Mouse (Mus musculus): Measurements from ENCODE around the gene Fam20b. TPM values are rescaled to one million over a fixed set of nuclear protein-coding genes. Genes with fewer than 3 reads are reported as not detected.
A peak's percentile ranks its signal among the peaks of the same experiment; 100 is the strongest.

Fam20b gene
- polyA plus RNA-seq, 1 experiment from 2014 or later = 30.5 TPM

GRCm38 (mm10) chr1:156748435-156749005 is 29.6 kb upstream of the Fam20b start:
- no peak overlapping the region for H3K4me2 ChIP-seq (ENCODE audit: low read length)
- 79% methylated on average over 16 of the region's 16 CpGs for WGBS
- ATAC-seq (replicated peaks; ENCODE audit: low FRiP score, low read depth) (no peak), DNase-seq (ENCODE audit: low spot score) (no peak)
- H3K9me3 ChIP-seq (replicated peaks; ENCODE audit: low read length) = no peaks in the 10 kb centered on the region
- no peak for TF ChIP-seq CTCF (IDR thresholded peaks at IDR 0.05; ENCODE audit: low read depth)
- H3K4me1 ChIP-seq (replicated peaks; ENCODE audit: insufficient read depth, low read length) = peaks cover 6% of the 10 kb centered on the region
- no peak overlapping the region for H3K27ac ChIP-seq
- no peaks in the 10 kb centered on the region for H3K36me3 ChIP-seq (ENCODE audit: insufficient read depth, low read length)
- H3K9ac ChIP-seq (ENCODE audit: low read depth, low read length) = no peak overlapping the region
- no peak overlapping the region for H3K4me3 ChIP-seq (replicated peaks; ENCODE audit: low read depth, low read length)
- H3K27me3 ChIP-seq (ENCODE audit: insufficient read depth, low read length) = no peaks in the 10 kb centered on the region

- WGBS = 79% methylated on average over 7 of the region's 7 CpGs
- no peak overlapping the region for H3K9ac ChIP-seq (ENCODE audit: low read depth, low read length)
- H3K4me1 ChIP-seq (replicated peaks; ENCODE audit: insufficient read depth, low read length) = no peaks in the 10 kb centered on the region
- H3K4me3 ChIP-seq (replicated peaks; ENCODE audit: low read depth, low read length) = no peak overlapping the region
- H3K27ac ChIP-seq = no peak overlapping the region
- DNase-seq (ENCODE audit: low spot score) (no peak), ATAC-seq (replicated peaks; ENCODE audit: low FRiP score, low read depth) (no peak)
- H3K27me3 ChIP-seq (ENCODE audit: insufficient read depth, low read length) = no peaks in the 10 kb centered on the region
- no peak for TF ChIP-seq CTCF (IDR thresholded peaks at IDR 0.05; ENCODE audit: low read depth)
- H3K4me2 ChIP-seq (ENCODE audit: low read length) = no peak overlapping the region
- no peaks in the 10 kb centered on the region for H3K36me3 ChIP-seq (ENCODE audit: insufficient read depth, low read length)
- H3K9me3 ChIP-seq (replicated peaks; ENCODE audit: low read length) = no peaks in the 10 kb centered on the region
Observed at GRCm38 (mm10) chr1:156745188-156745810, 26.4 kb upstream of the Fam20b start.

GRCm38 (mm10) chr1:156741482-156742411 is 22.9 kb upstream of the Fam20b start:
- ATAC-seq (replicated peaks; ENCODE audit: low FRiP score, low read depth) = peak; percentile 44
- H3K9me3 ChIP-seq (replicated peaks; ENCODE audit: low read length) = no peaks in the 10 kb centered on the region
- H3K27ac ChIP-seq = no peak overlapping the region
- H3K36me3 ChIP-seq (ENCODE audit: insufficient read depth, low read length) = no peaks in the 10 kb centered on the region
- WGBS = 60% methylated on average over 11 of the region's 11 CpGs
- H3K4me2 ChIP-seq (ENCODE audit: low read length) = no peak overlapping the region
- no peak overlapping the region for H3K9ac ChIP-seq (ENCODE audit: low read depth, low read length)
- H3K4me1 ChIP-seq (replicated peaks; ENCODE audit: insufficient read depth, low read length) = no peaks in the 10 kb centered on the region
- H3K27me3 ChIP-seq (ENCODE audit: insufficient read depth, low read length) = no peaks in the 10 kb centered on the region
- no peak overlapping the region for H3K4me3 ChIP-seq (replicated peaks; ENCODE audit: low read depth, low read length)
- DNase-seq (ENCODE audit: low spot score) = peak; percentile 90
- peak; percentile 99 for TF ChIP-seq CTCF (IDR thresholded peaks at IDR 0.05; ENCODE audit: low read depth)

- no peaks in the 10 kb centered on the region for H3K27me3 ChIP-seq (ENCODE audit: insufficient read depth, low read length)
- no peak overlapping the region for H3K27ac ChIP-seq
- no peaks in the 10 kb centered on the region for H3K4me1 ChIP-seq (replicated peaks; ENCODE audit: insufficient read depth, low read length)
- DNase-seq (ENCODE audit: low spot score) (no peak), ATAC-seq (replicated peaks; ENCODE audit: low FRiP score, low read depth) (no peak)
- H3K36me3 ChIP-seq (ENCODE audit: insufficient read depth, low read length) = no peaks in the 10 kb centered on the region
- H3K9ac ChIP-seq (ENCODE audit: low read depth, low read length) = no peak overlapping the region
- no peak overlapping the region for H3K4me3 ChIP-seq (replicated peaks; ENCODE audit: low read depth, low read length)
- H3K4me2 ChIP-seq (ENCODE audit: low read length) = no peak overlapping the region
- no peak for TF ChIP-seq CTCF (IDR thresholded peaks at IDR 0.05; ENCODE audit: low read depth)
- 63% methylated on average over 2 of the region's 2 CpGs for WGBS
- no peaks in the 10 kb centered on the region for H3K9me3 ChIP-seq (replicated peaks; ENCODE audit: low read length)
Observed at GRCm38 (mm10) chr1:156735788-156736187, 16.9 kb upstream of the Fam20b start.

- Histone ChIP-seq H3K4me3 (replicated peaks; ENCODE audit: low read depth, low read length) (no peak overlapping the region), H3K27me3 (ENCODE audit: insufficient read depth, low read length) (no peaks in the 10 kb centered on the region), H3K27ac (no peak overlapping the region), H3K9ac (ENCODE audit: low read depth, low read length) (no peak overlapping the region), H3K36me3 (ENCODE audit: insufficient read depth, low read length) (no peaks in the 10 kb centered on the region), H3K4me2 (ENCODE audit: low read length) (no peak overlapping the region), H3K9me3 (replicated peaks; ENCODE audit: low read length) (no peaks in the 10 kb centered on the region), H3K4me1 (replicated peaks; ENCODE audit: insufficient read depth, low read length) (no peaks in the 10 kb centered on the region)
- ATAC-seq (replicated peaks; ENCODE audit: low FRiP score, low read depth) (no peak), DNase-seq (ENCODE audit: low spot score) (no peak)
- no peak for TF ChIP-seq CTCF (IDR thresholded peaks at IDR 0.05; ENCODE audit: low read depth)
- WGBS = 75% methylated on average over 3 of the region's 3 CpGs
Observed at GRCm38 (mm10) chr1:156734019-156734418, 15.1 kb upstream of the Fam20b start.

- 90% methylated on average over 9 of the region's 9 CpGs for WGBS
- no peak overlapping the region for H3K4me2 ChIP-seq (ENCODE audit: low read length)
- ATAC-seq (replicated peaks; ENCODE audit: low FRiP score, low read depth) = no peak
- no peak for TF ChIP-seq CTCF (IDR thresholded peaks at IDR 0.05; ENCODE audit: low read depth)
- no peaks in the 10 kb centered on the region for H3K9me3 ChIP-seq (replicated peaks; ENCODE audit: low read length)
- H3K9ac ChIP-seq (ENCODE audit: low read depth, low read length) = no peak overlapping the region
- H3K4me3 ChIP-seq (replicated peaks; ENCODE audit: low read depth, low read length) = no peak overlapping the region
- H3K27me3 ChIP-seq (ENCODE audit: insufficient read depth, low read length) = no peaks in the 10 kb centered on the region
- no peak for DNase-seq (ENCODE audit: low spot score)
- H3K36me3 ChIP-seq (ENCODE audit: insufficient read depth, low read length) = no peaks in the 10 kb centered on the region
- H3K27ac ChIP-seq = no peak overlapping the region
- H3K4me1 ChIP-seq (replicated peaks; ENCODE audit: insufficient read depth, low read length) = no peaks in the 10 kb centered on the region
Observed at GRCm38 (mm10) chr1:156733559-156733958, 14.7 kb upstream of the Fam20b start.
